Mouse (Mus musculus) hindbrain, postnatal 0 days (tissue): ENCODE results near the gene Gm10600. TPM values are rescaled to one million over a fixed set of nuclear protein-coding genes. Genes with fewer than 3 reads are reported as not detected.
"Not testable (repeated sequence)": the region's sequence is repeated elsewhere in the genome, so short reads cannot be mapped to it uniquely, and the experiment has no call there.

Source experiments
- ATAC-seq: fragments of 200-750 bp; cut with Nextera tagmentation; 2 replicates; pipeline ENCODE4 v1.8.0; 2017; ENCODE audit warnings: mild to moderate bottlenecking, moderate TSS enrichment, moderate library complexity
- DNase-seq: peaks from one replicate; pipeline ENCODE4 v3.0.0-alpha.2; 2015; ENCODE audit warnings: low spot score
- H3K27ac ChIP-seq: fragments of 300-500 bp; sonication (generic); 2 replicates; pipeline ENCODE4 v1.5.1; 2014; ENCODE audit warnings: mild to moderate bottlenecking
- H3K27me3 ChIP-seq: fragments of 300-500 bp; sonication (generic); 2 replicates; pipeline ENCODE4 v1.6.1; 2014; ENCODE audit warnings: low read length, mixed read lengths; ENCODE audit not compliant: insufficient read depth
- H3K36me3 ChIP-seq: fragments of 300-500 bp; sonication (generic); 2 replicates; pipeline ENCODE4 v1.6.1; 2014; ENCODE audit warnings: low read length, mixed read lengths; ENCODE audit not compliant: insufficient read depth
- H3K4me1 ChIP-seq: fragments of 300-500 bp; sonication (generic); 2 replicates; pipeline ENCODE4 v1.6.1; 2014; ENCODE audit warnings: antibody characterized with exemption, low read length, mixed read lengths; ENCODE audit not compliant: insufficient read depth
- H3K4me2 ChIP-seq: fragments of 300-500 bp; sonication (generic); 2 replicates; pipeline ENCODE4 v1.6.1; 2014; ENCODE audit warnings: low read depth, mild to moderate bottlenecking, low read length, moderate library complexity, mixed read lengths
- H3K4me3 ChIP-seq: fragments of 300-500 bp; sonication (generic); 2 replicates; pipeline ENCODE4 v1.5.1; 2014; ENCODE audit warnings: low read length
- H3K9ac ChIP-seq: fragments of 300-500 bp; sonication (generic); replicated peaks from 2 replicates; pipeline ENCODE4 v1.6.1; 2014; ENCODE audit warnings: mild to moderate bottlenecking, low read length, moderate library complexity, mixed read lengths
- H3K9me3 ChIP-seq: fragments of 300-500 bp; sonication (generic); 2 replicates; pipeline ENCODE4 v1.6.1; 2016; ENCODE audit warnings: low read length, mixed read lengths
- WGBS: fragments of 180-500 bp; shearing (Covaris S2); extraction: QIAGEN DNeasy Blood & Tissue Kit; methylation state at CpG from one replicate; pipeline ENCODE4 v1.1.7; 2014; 5-methylcytosine and 5-hydroxymethylcytosine counted together
- polyA plus RNA-seq: library from polyadenylated mRNA; unstranded; fragments of >200 nt; fragmentation: Nextera tagmentation; extraction: Ambion mirVana; gene quantifications from 2 replicates; pipeline ENCODE4 v1.2.1, GENCODE M21; 2015
- total RNA-seq: library from RNA; depleted of rRNA; stranded (reverse); fragments of >200 nt; gene quantifications from 2 replicates; pipeline ENCODE4 v1.2.3, GENCODE M21; 2014; rRNA removed

The Gm10600 gene
- total RNA-seq, result not detected in 2 replicates
- polyA plus RNA-seq, result not detected in 2 replicates

DNA sequence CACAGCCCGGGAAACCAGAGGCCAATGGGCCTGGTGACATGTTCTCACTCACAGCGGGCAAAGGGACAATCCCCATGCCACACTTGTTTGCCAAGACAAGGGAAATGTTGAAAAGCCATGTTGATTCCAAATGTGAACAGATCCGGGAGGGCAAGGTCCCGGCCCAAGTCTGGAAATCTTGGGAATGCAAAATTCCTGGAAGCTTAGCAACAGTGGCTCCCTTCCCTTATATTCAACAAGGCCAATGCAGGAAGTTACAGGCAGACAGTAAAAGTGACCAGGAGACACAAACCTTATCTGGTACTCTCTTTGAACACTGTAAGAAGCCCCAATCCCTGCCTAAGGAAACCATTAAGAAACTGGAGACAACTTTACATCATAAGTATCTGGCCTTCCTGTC lies at the start of gene Gm10600:
Gene Gm10600, plus strand, starts transcription at position 301 of the 400 bp plus-strand sequence.
- no CpG with 5 or more reads among the region's 4 CpGs for WGBS
- not testable (repeated sequence) for H3K9ac ChIP-seq, H3K9me3 ChIP-seq, H3K4me1 ChIP-seq, H3K4me2 ChIP-seq, DNase-seq, H3K27me3 ChIP-seq, ATAC-seq, H3K27ac ChIP-seq, H3K36me3 ChIP-seq, H3K4me3 ChIP-seq

DNA sequence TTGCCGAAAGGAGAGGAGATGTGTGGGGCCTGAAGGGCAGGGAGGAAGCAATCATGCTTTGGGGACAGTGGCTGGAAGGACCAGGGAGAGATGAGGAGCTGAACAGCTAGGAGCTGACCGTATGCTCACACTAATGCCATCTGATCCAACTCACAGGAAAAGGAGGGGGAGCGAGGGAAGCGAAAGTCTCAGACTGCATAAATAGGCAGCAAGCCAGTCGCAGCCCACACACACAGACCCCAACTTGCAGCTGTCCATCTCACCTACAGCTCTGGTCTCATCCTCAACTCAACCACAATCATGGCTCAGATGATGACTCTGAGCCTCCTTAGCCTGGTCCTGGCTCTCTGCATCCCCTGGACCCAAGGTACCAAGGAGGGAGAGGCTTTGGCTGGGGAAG lies 15.0 kb downstream of the Gm10600 start, which contains the start of gene Ccl21b:
Gene Ccl21b, plus strand, starts transcription at position 301 of the 400 bp plus-strand sequence.
- H3K36me3 ChIP-seq, H3K4me1 ChIP-seq, H3K4me3 ChIP-seq, H3K27me3 ChIP-seq, ATAC-seq, H3K9me3 ChIP-seq, DNase-seq, H3K4me2 ChIP-seq, H3K9ac ChIP-seq, H3K27ac ChIP-seq: not testable (repeated sequence)
- WGBS, result no CpG with 5 or more reads among the region's 5 CpGs

Other genes with a start within 250 kb of the Gm10600 start
- 1.6 and 2.1 TPM in 2 replicates for gene Gm21093, start 205.9 kb upstream of the Gm10600 start, total RNA-seq
- 0.19 and 0.42 TPM in 2 replicates for gene Gm21093, start 205.9 kb upstream of the Gm10600 start, polyA plus RNA-seq
- not detected in 2 replicates for gene Gm3893, start 149.4 kb upstream of the Gm10600 start, total RNA-seq
- not detected in 2 replicates for gene Gm3893, start 149.4 kb upstream of the Gm10600 start, polyA plus RNA-seq
- gene Gm13304, start 125.8 kb upstream of the Gm10600 start, total RNA-seq, result not detected in 2 replicates
- gene Gm13304, start 125.8 kb upstream of the Gm10600 start, polyA plus RNA-seq, result not detected in 2 replicates
- 1.4 TPM in 1 of 2 replicates, not detected in the other for gene Gm13306, start 87.2 kb upstream of the Gm10600 start, total RNA-seq
- 5.3 and 8.4 TPM in 2 replicates for gene Gm13306, start 87.2 kb upstream of the Gm10600 start, polyA plus RNA-seq
- gene Gm13305, start 72.0 kb upstream of the Gm10600 start, total RNA-seq, result 1.4 TPM in 1 of 2 replicates, not detected in the other
- gene Gm13305, start 72.0 kb upstream of the Gm10600 start, polyA plus RNA-seq, result 0.98 TPM in 1 of 2 replicates, not detected in the other
- not detected in 2 replicates for gene Ccl21b, start 15.1 kb downstream of the Gm10600 start, total RNA-seq
- not detected in 2 replicates for gene Ccl21b, start 15.1 kb downstream of the Gm10600 start, polyA plus RNA-seq
- not detected in 2 replicates for gene Gm21953, start 53.6 kb downstream of the Gm10600 start, total RNA-seq
- not detected in 2 replicates for gene Gm21953, start 53.6 kb downstream of the Gm10600 start, polyA plus RNA-seq
- gene Fam205a3, start 77.7 kb downstream of the Gm10600 start, total RNA-seq, result 1.8 TPM in 1 of 2 replicates, not detected in the other
- gene Fam205a3, start 77.7 kb downstream of the Gm10600 start, polyA plus RNA-seq, result not detected in 2 replicates
- not detected in 2 replicates for gene Gm21586, start 198.7 kb downstream of the Gm10600 start, total RNA-seq
- gene Gm21586, start 198.7 kb downstream of the Gm10600 start, polyA plus RNA-seq, result not detected in 2 replicates
- 0.78 and 1.6 TPM in 2 replicates for gene Gm2163, start 226.1 kb downstream of the Gm10600 start, total RNA-seq
- 0.09 and 0.10 TPM in 2 replicates for gene Gm2163, start 226.1 kb downstream of the Gm10600 start, polyA plus RNA-seq